ENCODE assay signal across 16 mouse cellular contexts in the genomic region with DNA sequence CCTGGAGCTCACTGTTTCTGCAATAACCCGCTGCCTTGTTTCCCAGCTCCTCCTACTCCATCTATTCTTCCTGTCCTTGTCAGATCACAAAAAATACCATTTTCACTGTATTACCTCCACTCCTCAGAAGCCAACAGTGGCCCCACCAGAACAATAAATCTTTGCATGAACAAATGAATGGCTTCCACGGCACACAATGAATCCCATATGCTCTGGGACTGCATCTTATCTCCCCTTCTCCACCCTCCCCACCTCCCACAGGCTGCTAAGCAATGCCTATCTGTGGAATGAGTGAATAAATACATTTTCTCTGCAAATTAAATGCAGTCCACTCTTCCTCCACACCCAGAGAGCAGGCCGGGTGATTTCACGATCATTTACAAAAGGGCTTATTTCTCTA. TPM values are rescaled to one million over a fixed set of nuclear protein-coding genes. Genes with fewer than 3 reads are reported as not detected.
A peak's percentile ranks its signal among the peaks of the same experiment; 100 is the strongest.
DNase-seq lines count a peak whose midpoint lies in the region; ATAC-seq and TF ChIP-seq lines count a peak whose summit lies in the region.
"Had no signal": no experiment of that assay in that cellular context is flagged by ENCODE, and none has a peak within 500 bp of the region (broad histone marks: within the 10 kb centered on the region; RNA-seq: fewer than 3 reads in every experiment).

No protein-coding gene starts in this region.

- 48% methylated on average over 4 of the region's 4 CpGs for WGBS in limb, embryonic 13.5 days
- 63% methylated on average over 4 of the region's 4 CpGs for WGBS in limb, embryonic 10.5 days
- WGBS in hindbrain, embryonic 14.5 days: 19% methylated on average over 4 of the region's 4 CpGs
- WGBS in limb, embryonic 14.5 days: 48% methylated on average over 4 of the region's 4 CpGs
- 32% methylated on average over 4 of the region's 4 CpGs for WGBS in midbrain, postnatal 0 days
- 73% methylated on average over 4 of the region's 4 CpGs for WGBS in embryonic facial prominence, embryonic 10.5 days

- TF ChIP-seq CTCF in midbrain, postnatal 0 days (IDR thresholded peaks at IDR 0.05): no peak

- H3K27me3 ChIP-seq in limb, embryonic 13.5 days: 0 out of 2 replicates have a peak, but pooled peaks cover under 1% of the 10 kb centered on the region
- no peaks in the 10 kb centered on the region for H3K27me3 ChIP-seq in limb, embryonic 10.5 days (ENCODE audit: low read depth, poor library complexity, severe bottlenecking)
- no peaks in the 10 kb centered on the region for H3K27me3 ChIP-seq in hindbrain, embryonic 14.5 days (ENCODE audit: control insufficient read depth, insufficient read depth, low read length)
- H3K27me3 ChIP-seq in limb, embryonic 14.5 days (ENCODE audit: control insufficient read depth, insufficient read depth, low read length): no peaks in the 10 kb centered on the region
- no peaks in the 10 kb centered on the region for H3K27me3 ChIP-seq in midbrain, postnatal 0 days (ENCODE audit: insufficient read depth, low read length)
- no peaks in the 10 kb centered on the region for H3K27me3 ChIP-seq in embryonic facial prominence, embryonic 10.5 days (replicated peaks; ENCODE audit: low read depth, poor library complexity, severe bottlenecking)

- H3K4me3 ChIP-seq in limb, embryonic 13.5 days: no peak overlapping the region
- no peak overlapping the region for H3K4me3 ChIP-seq in limb, embryonic 10.5 days
- H3K4me3 ChIP-seq in hindbrain, embryonic 14.5 days (replicated peaks; ENCODE audit: low read length): no peak overlapping the region
- H3K4me3 ChIP-seq in limb, embryonic 14.5 days (replicated peaks; ENCODE audit: low read length): no peak overlapping the region
- H3K4me3 ChIP-seq in midbrain, postnatal 0 days (ENCODE audit: low read depth, low read length): no peak overlapping the region
- H3K4me3 ChIP-seq in embryonic facial prominence, embryonic 10.5 days: no peak overlapping the region
- H3K4me3 ChIP-seq: myocyte had no signal

- no peak overlapping the region for H3K27ac ChIP-seq in limb, embryonic 13.5 days
- H3K27ac ChIP-seq in limb, embryonic 10.5 days: no peak overlapping the region
- H3K27ac ChIP-seq in hindbrain, embryonic 14.5 days: peak overlapping the region; percentile 51
- H3K27ac ChIP-seq in limb, embryonic 14.5 days (replicated peaks; ENCODE audit: low read depth, low read length): no peak overlapping the region
- peak overlapping the region; percentile 32; the same call in 1 of the 2 replicates for H3K27ac ChIP-seq in midbrain, postnatal 0 days (ENCODE audit: low read depth, low read length)
- no peak overlapping the region; the same call in 1 of the 2 replicates for H3K27ac ChIP-seq in embryonic facial prominence, embryonic 10.5 days (replicated peaks)

- H3K4me2 ChIP-seq in limb, embryonic 13.5 days (replicated peaks): no peak overlapping the region
- no peak overlapping the region for H3K4me2 ChIP-seq in hindbrain, embryonic 14.5 days (replicated peaks)
- H3K4me2 ChIP-seq in limb, embryonic 14.5 days (replicated peaks; ENCODE audit: low read depth, low read length, severe bottlenecking): no peak overlapping the region
- H3K4me2 ChIP-seq in midbrain, postnatal 0 days (ENCODE audit: low read depth, low read length, poor library complexity, severe bottlenecking): no peak overlapping the region

- no peaks in the 10 kb centered on the region for H3K9me3 ChIP-seq in limb, embryonic 13.5 days
- no peaks in the 10 kb centered on the region for H3K9me3 ChIP-seq in limb, embryonic 10.5 days (replicated peaks)
- no peaks in the 10 kb centered on the region for H3K9me3 ChIP-seq in hindbrain, embryonic 14.5 days (ENCODE audit: control insufficient read depth, low read length)
- H3K9me3 ChIP-seq in limb, embryonic 14.5 days (ENCODE audit: control insufficient read depth, low read length): no peaks in the 10 kb centered on the region
- no peaks in the 10 kb centered on the region for H3K9me3 ChIP-seq in midbrain, postnatal 0 days (ENCODE audit: low read length)
- H3K9me3 ChIP-seq in embryonic facial prominence, embryonic 10.5 days: no peaks in the 10 kb centered on the region

- DNase-seq in limb, embryonic 10.5 days (ENCODE audit: low spot score): no peak
- no peak for DNase-seq in hindbrain, embryonic 14.5 days (ENCODE audit: low spot score)
- peak; percentile 18 for DNase-seq in limb, embryonic 14.5 days (ENCODE audit: low spot score)
- no peak for DNase-seq in midbrain, postnatal 0 days (ENCODE audit: low spot score)
- no peak for DNase-seq in embryonic facial prominence, embryonic 10.5 days (ENCODE audit: low spot score)
- DNase-seq in thymus, postnatal 10 days (ENCODE audit: low spot score in 2 of 2): no peak
- DNase-seq: adrenal gland, adult 8-10 months; cerebellum, adult 18-20 months; heart, adult 18-20 months; kidney, postnatal 14 days; lung, adult 2 months; right cerebral cortex, postnatal 25 days had no signal

- no peak overlapping the region for H3K9ac ChIP-seq in limb, embryonic 13.5 days
- H3K9ac ChIP-seq in hindbrain, embryonic 14.5 days: no peak overlapping the region
- H3K9ac ChIP-seq in limb, embryonic 14.5 days (ENCODE audit: low read depth, low read length, severe bottlenecking): no peak overlapping the region
- H3K9ac ChIP-seq in midbrain, postnatal 0 days (replicated peaks; ENCODE audit: low read length, poor library complexity, severe bottlenecking): no peak overlapping the region

- no peaks in the 10 kb centered on the region for H3K4me1 ChIP-seq in limb, embryonic 13.5 days
- H3K4me1 ChIP-seq in limb, embryonic 10.5 days: peaks cover 20% of the 10 kb centered on the region
- H3K4me1 ChIP-seq in hindbrain, embryonic 14.5 days (replicated peaks; ENCODE audit: control insufficient read depth, insufficient read depth, low read length): peaks cover 6% of the 10 kb centered on the region
- no peaks in the 10 kb centered on the region; the same call in 1 of the 2 replicates for H3K4me1 ChIP-seq in limb, embryonic 14.5 days (ENCODE audit: control insufficient read depth, insufficient read depth, low read length)
- no peaks in the 10 kb centered on the region for H3K4me1 ChIP-seq in midbrain, postnatal 0 days (ENCODE audit: insufficient read depth, low read length)
- peaks cover 14% of the 10 kb centered on the region for H3K4me1 ChIP-seq in embryonic facial prominence, embryonic 10.5 days

- ATAC-seq in limb, embryonic 13.5 days (ENCODE audit: low FRiP score, low read depth): peak; percentile 48; the same call in 1 of the 2 replicates
- peak; percentile 35; the same call in 1 of the 2 replicates for ATAC-seq in hindbrain, embryonic 14.5 days (ENCODE audit: low FRiP score)
- no peak for ATAC-seq in limb, embryonic 14.5 days (ENCODE audit: low FRiP score, low read depth)
- 0 out of 2 replicates have a peak, but pooled peaks have one; percentile 25 for ATAC-seq in midbrain, postnatal 0 days (ENCODE audit: low FRiP score)
- ATAC-seq: CD4-positive, CD25-positive, alpha-beta regulatory T cell, adult 4 months; forebrain, embryonic 14.5 days had no signal

- TF ChIP-seq POLR2A in limb, embryonic 14.5 days (IDR thresholded peaks at IDR 0.05; ENCODE audit: borderline replicate concordance, extremely low read depth, insufficient read depth, insufficient read length): no peak

- no peaks in the 10 kb centered on the region for H3K36me3 ChIP-seq in limb, embryonic 13.5 days
- H3K36me3 ChIP-seq in limb, embryonic 10.5 days: no peaks in the 10 kb centered on the region
- no peaks in the 10 kb centered on the region for H3K36me3 ChIP-seq in hindbrain, embryonic 14.5 days (replicated peaks; ENCODE audit: control insufficient read depth, insufficient read depth)
- no peaks in the 10 kb centered on the region for H3K36me3 ChIP-seq in limb, embryonic 14.5 days (ENCODE audit: control insufficient read depth, insufficient read depth, low read length)
- H3K36me3 ChIP-seq in midbrain, postnatal 0 days (ENCODE audit: insufficient read depth, low read length): no peaks in the 10 kb centered on the region
- no peaks in the 10 kb centered on the region for H3K36me3 ChIP-seq in embryonic facial prominence, embryonic 10.5 days (replicated peaks)

RNA-seq across cellular contexts. Expression of gene Parp12, which starts 57.0 kb away (rescaled TPM):
- polyA plus RNA-seq in limb, embryonic 13.5 days (2015; fragmentation: Nextera tagmentation; extraction: Ambion mirVana): 7.7 and 8.5 TPM in 2 replicates
- 0.97 and 1.6 TPM in 2 replicates for polyA plus RNA-seq in limb, embryonic 10.5 days (2016; fragmentation: Nextera tagmentation; extraction: Ambion mirVana)
- polyA plus RNA-seq in hindbrain, embryonic 14.5 days (2014; fragmentation: Nextera tagmentation; extraction: Ambion mirVana): 3.3 and 3.9 TPM in 2 replicates
- polyA plus RNA-seq in limb, embryonic 14.5 days (2012; rRNA removed): 18.5 and 19.3 TPM in 2 replicates
- 8.6 and 11.9 TPM in 2 replicates for polyA plus RNA-seq in limb, embryonic 14.5 days (2014; fragmentation: Nextera tagmentation; extraction: Ambion mirVana)
- total RNA-seq in midbrain, postnatal 0 days (2014; rRNA removed): 4.2 and 9.1 TPM in 2 replicates
- 2.8 and 3.1 TPM in 2 replicates for polyA plus RNA-seq in midbrain, postnatal 0 days (2015; fragmentation: Nextera tagmentation; extraction: Ambion mirVana)
- polyA plus RNA-seq in embryonic facial prominence, embryonic 10.5 days (2016; fragmentation: Nextera tagmentation; extraction: Ambion mirVana): 0.72 and 1.3 TPM in 2 replicates

Comparison
In these comparisons a context has a peak if more than half of its experiments do, and no peak if none do; other contexts are left out.
1. H3K27ac ChIP-seq: peak in hindbrain, embryonic 14.5 days (single experiment) and midbrain, postnatal 0 days (single experiment); none in limb, embryonic 13.5 days (single experiment), limb, embryonic 10.5 days (single experiment), limb, embryonic 14.5 days (single experiment) and embryonic facial prominence, embryonic 10.5 days (single experiment).